Mouse (Mus musculus) C2C12 (cell line): ENCODE data around the gene Ppm1h.

ENCODE experiments used
- CTCF ChIP-seq: IDR thresholded peaks from one replicate; pipeline ENCODE4 v1.5.1; 2011; ENCODE audit not compliant: control insufficient read depth, insufficient read depth, insufficient read length
- MYOD1 ChIP-seq: IDR thresholded peaks from one replicate; pipeline ENCODE4 v1.6.1; 2011; ENCODE audit warnings: low read depth; ENCODE audit not compliant: control insufficient read depth, insufficient read length
- USF1 ChIP-seq: IDR thresholded peaks from one replicate; pipeline ENCODE4 v1.6.1; 2011; ENCODE audit warnings: low read depth, mild to moderate bottlenecking, control low read depth, moderate library complexity

- TF ChIP-seq CTCF (no peak), USF1 (no peak), MYOD1 (no peak)
Observed at GRCm38 (mm10) chr10:122742136-122742535, 63.6 kb downstream of the Ppm1h start.
